Mouse (Mus musculus) stomach, postnatal 0 days (tissue): Measurements from ENCODE around the gene Gpx3.
"Not testable (repeated sequence)": the region's sequence is repeated elsewhere in the genome, so short reads cannot be mapped to it uniquely, and the experiment has no call there.

ENCODE experiments used
- CTCF ChIP-seq: IDR thresholded peaks from 2 replicates; pipeline ENCODE4 v1.5.1; 2016; ENCODE audit warnings: antibody characterized with exemption, low read depth, mild to moderate bottlenecking, moderate library complexity
- EP300 ChIP-seq: optimal IDR thresholded peaks from 2 replicates; pipeline ENCODE3; 2016; ENCODE audit warnings: antibody characterized with exemption

GRCm38 (mm10) chr11:54896646-54897045 is 5.6 kb upstream of the Gpx3 start:
- not testable (repeated sequence) for TF ChIP-seq CTCF, EP300
